Mouse (Mus musculus) myocyte (in vitro differentiated cells): ENCODE results near the gene Nsg2. TPM values are rescaled to one million over a fixed set of nuclear protein-coding genes. Genes with fewer than 3 reads are reported as not detected.

Source experiments
- H3K27me3 ChIP-seq: one replicate; pipeline ENCODE4 v1.6.1; 2011; ENCODE audit not compliant: control insufficient read depth, insufficient read depth, insufficient read length
- H3K36me3 ChIP-seq: one replicate; pipeline ENCODE4 v1.6.1; 2011; ENCODE audit not compliant: control insufficient read depth, insufficient read depth
- H3K4me2 ChIP-seq: one replicate; pipeline ENCODE4 v1.6.1; 2011; ENCODE audit warnings: low read depth, control low read depth
- H3K4me3 ChIP-seq: one replicate; pipeline ENCODE4 v1.5.1; 2011; ENCODE audit warnings: mild to moderate bottlenecking, control low read depth, moderate library complexity
- H3K79me2 ChIP-seq: one replicate; pipeline ENCODE4 v1.6.1; 2011; ENCODE audit not compliant: control insufficient read depth, insufficient read depth
- H3ac ChIP-seq: one replicate; pipeline ENCODE4 v1.6.1; 2011; ENCODE audit not compliant: control insufficient read depth, insufficient read length
- CEBPB ChIP-seq: IDR thresholded peaks from 2 replicates; pipeline ENCODE4 v1.6.1; 2011; ENCODE audit warnings: mild to moderate bottlenecking, moderate library complexity; ENCODE audit not compliant: poor library complexity, insufficient read depth, severe bottlenecking
- E2F4 ChIP-seq: IDR thresholded peaks from one replicate; pipeline ENCODE4 v1.6.1; 2011; ENCODE audit warnings: mild to moderate bottlenecking, control low read depth, moderate library complexity; ENCODE audit not compliant: insufficient read depth
- MAX ChIP-seq: IDR thresholded peaks from one replicate; pipeline ENCODE4 v1.6.1; 2011; ENCODE audit warnings: low read depth, mild to moderate bottlenecking, control low read depth
- MYOD1 ChIP-seq, 3 experiments: IDR thresholded peaks; one replicate each; pipeline ENCODE4 v1.6.1; 2011; ENCODE audit warnings: control low read depth in 2 of 3, low read depth in 2 of 3, mild to moderate bottlenecking in 2 of 3, moderate library complexity in 1 of 3; ENCODE audit not compliant: insufficient read length in 2 of 3, control insufficient read depth in 1 of 3
- MYOG ChIP-seq, 3 experiments: IDR thresholded peaks; one replicate each; pipeline ENCODE4 v1.6.1; 2011; ENCODE audit warnings: control low read depth in 2 of 3, low read depth in 2 of 3, mild to moderate bottlenecking in 2 of 3; ENCODE audit not compliant: insufficient read length in 2 of 3, control insufficient read depth in 1 of 3, insufficient read depth in 1 of 3
- POLR2A ChIP-seq: IDR thresholded peaks from one replicate; pipeline ENCODE4 v1.6.1; 2011; ENCODE audit warnings: low read depth, mild to moderate bottlenecking, control low read depth, moderate library complexity; ENCODE audit not compliant: insufficient read length
- POLR2AphosphoS2 ChIP-seq: IDR thresholded peaks from one replicate; pipeline ENCODE4 v1.6.1; 2011; ENCODE audit warnings: low read depth, control low read depth; ENCODE audit not compliant: insufficient read length
- REST ChIP-seq: IDR thresholded peaks from one replicate; pipeline ENCODE4 v1.6.1; 2011; ENCODE audit warnings: mild to moderate bottlenecking, control low read depth, moderate library complexity; ENCODE audit not compliant: insufficient read depth, insufficient read length
- SRF ChIP-seq: IDR thresholded peaks from one replicate; pipeline ENCODE4 v1.6.1; 2011; ENCODE audit warnings: low read depth; ENCODE audit not compliant: control insufficient read depth, insufficient read length
- TCF12 ChIP-seq: IDR thresholded peaks from one replicate; pipeline ENCODE4 v1.6.1; 2011; ENCODE audit warnings: mild to moderate bottlenecking, control low read depth; ENCODE audit not compliant: poor library complexity, insufficient read depth, severe bottlenecking
- TCF3 ChIP-seq: IDR thresholded peaks from one replicate; pipeline ENCODE4 v1.6.1; 2011; ENCODE audit warnings: low read depth, control low read depth; ENCODE audit not compliant: insufficient read length
- USF1 ChIP-seq: IDR thresholded peaks from one replicate; pipeline ENCODE4 v1.6.1; 2011; ENCODE audit warnings: low read depth, mild to moderate bottlenecking, control low read depth, moderate library complexity
- polyA plus RNA-seq: library from polyadenylated mRNA; unstranded; fragments of >200 nt; fragmentation: generic; extraction: Trizol; gene quantifications from one replicate; pipeline ENCODE4 v1.2.1, GENCODE M21; 2012; ENCODE audit warnings: missing spikeins

Gene Nsg2
- polyA plus RNA-seq, 1 experiment = 0.18 TPM

GRCm38 (mm10) chr11:32057861-32058260 lies 57.6 kb downstream of the Nsg2 start:
- Histone ChIP-seq H3K4me3 (no peak overlapping the region), H3K4me2 (no peak overlapping the region), H3K79me2 (no peaks in the 10 kb centered on the region), H3ac (no peak overlapping the region), H3K27me3 (no peaks in the 10 kb centered on the region), H3K36me3 (no peaks in the 10 kb centered on the region)
- TF ChIP-seq CEBPB (no peak), MAX (no peak), MYOG (IDR thresholded peaks at IDR 0.05; ENCODE audit: control insufficient read depth in 1 of 3, insufficient read depth in 1 of 3, insufficient read length in 2 of 3, low read depth in 2 of 3) (no peak)

GRCm38 (mm10) chr11:32061020-32061419 lies 60.8 kb downstream of the Nsg2 start:
- no peak overlapping the region for H3K4me3 ChIP-seq
- no peak overlapping the region for H3ac ChIP-seq
- no peaks in the 10 kb centered on the region for H3K36me3 ChIP-seq
- peaks cover 6% of the 10 kb centered on the region for H3K27me3 ChIP-seq
- TF ChIP-seq CEBPB = no peak
- no peak for TF ChIP-seq MYOG (IDR thresholded peaks at IDR 0.05; ENCODE audit: control insufficient read depth in 1 of 3, insufficient read depth in 1 of 3, insufficient read length in 2 of 3, low read depth in 2 of 3)
- no peak for TF ChIP-seq POLR2AphosphoS2
- no peak for TF ChIP-seq TCF12
- no peak for TF ChIP-seq MYOD1 (IDR thresholded peaks at IDR 0.05; ENCODE audit: control insufficient read depth in 1 of 3, insufficient read length in 2 of 3, low read depth in 2 of 3)
- TF ChIP-seq E2F4 = no peak
- no peak for TF ChIP-seq USF1
- TF ChIP-seq POLR2A = no peak
- no peak for TF ChIP-seq SRF
- no peak for TF ChIP-seq TCF3
- TF ChIP-seq REST = no peak
- no peak for TF ChIP-seq MAX
- H3K4me2 ChIP-seq = no peak overlapping the region
- H3K79me2 ChIP-seq = no peaks in the 10 kb centered on the region

- H3K4me3 ChIP-seq = no peak overlapping the region
- H3ac ChIP-seq = no peak overlapping the region
- H3K4me2 ChIP-seq = peak overlapping the region; percentile 16
- no peaks in the 10 kb centered on the region for H3K79me2 ChIP-seq
- H3K27me3 ChIP-seq = peaks cover 6% of the 10 kb centered on the region
- TF ChIP-seq POLR2A = no peak
- H3K36me3 ChIP-seq = no peaks in the 10 kb centered on the region
Measured at GRCm38 (mm10) chr11:32061874-32062273, 61.6 kb downstream of the Nsg2 start.

GRCm38 (mm10) chr11:32063775-32064510 lies 63.7 kb downstream of the Nsg2 start:
- Histone ChIP-seq H3K4me2 (no peak overlapping the region), H3ac (no peak overlapping the region), H3K36me3 (no peaks in the 10 kb centered on the region), H3K79me2 (no peaks in the 10 kb centered on the region), H3K27me3 (peaks cover 13% of the 10 kb centered on the region), H3K4me3 (no peak overlapping the region)
- TF ChIP-seq MAX = no peak
- TF ChIP-seq E2F4 = no peak
- TF ChIP-seq MYOD1 (IDR thresholded peaks at IDR 0.05; ENCODE audit: control insufficient read depth in 1 of 3, insufficient read length in 2 of 3, low read depth in 2 of 3) = no peak
- no peak for TF ChIP-seq TCF3

GRCm38 (mm10) chr11:32064511-32064862 lies 64.2 kb downstream of the Nsg2 start:
- no peak for TF ChIP-seq TCF12
- no peak for TF ChIP-seq POLR2A
- no peak for TF ChIP-seq REST
- no peak for TF ChIP-seq MYOD1 (IDR thresholded peaks at IDR 0.05; ENCODE audit: control insufficient read depth in 1 of 3, insufficient read length in 2 of 3, low read depth in 2 of 3)
- TF ChIP-seq SRF = no peak
- no peak for TF ChIP-seq MAX
- no peak for TF ChIP-seq CEBPB
- TF ChIP-seq USF1 = no peak
- no peak for TF ChIP-seq TCF3
- TF ChIP-seq E2F4 = no peak
- no peak for TF ChIP-seq POLR2AphosphoS2
- TF ChIP-seq MYOG (IDR thresholded peaks at IDR 0.05; ENCODE audit: control insufficient read depth in 1 of 3, insufficient read depth in 1 of 3, insufficient read length in 2 of 3, low read depth in 2 of 3) = no peak
- peaks cover 13% of the 10 kb centered on the region for H3K27me3 ChIP-seq
- no peak overlapping the region for H3ac ChIP-seq
- no peak overlapping the region for H3K4me2 ChIP-seq
- H3K79me2 ChIP-seq = no peaks in the 10 kb centered on the region
- H3K36me3 ChIP-seq = no peaks in the 10 kb centered on the region
- no peak overlapping the region for H3K4me3 ChIP-seq
